24 mouse cellular contexts compared by ENCODE assay signal in genomic region chr16:48409580-48409979, GRCm38 (mm10). TPM values are rescaled to one million over a fixed set of nuclear protein-coding genes. Genes with fewer than 3 reads are reported as not detected.
DNase-seq lines count a peak whose midpoint lies in the region; ATAC-seq and TF ChIP-seq lines count a peak whose summit lies in the region.
"Had no signal": no experiment of that assay in that cellular context is flagged by ENCODE, and none has a peak within 500 bp of the region (broad histone marks: within the 10 kb centered on the region; RNA-seq: fewer than 3 reads in every experiment).

No protein-coding gene starts in this region.

- no peaks in the 10 kb centered on the region for H3K9me3 ChIP-seq in kidney, embryonic 15.5 days (replicated peaks)
- H3K9me3 ChIP-seq in forebrain, embryonic 10.5 days, result no peaks in the 10 kb centered on the region
- H3K9me3 ChIP-seq in liver, postnatal 0 days (ENCODE audit: low read length), result no peaks in the 10 kb centered on the region
- H3K9me3 ChIP-seq: embryonic facial prominence, embryonic 10.5 days; hindbrain, embryonic 12.5 days; limb, embryonic 12.5 days; megakaryocyte, embryonic 14.5 days; neural tube, embryonic 12.5 days had no signal

- H3K9ac ChIP-seq in kidney, embryonic 15.5 days, result no peak overlapping the region
- H3K9ac ChIP-seq in liver, postnatal 0 days (replicated peaks), result no peak overlapping the region
- H3K9ac ChIP-seq: forebrain, postnatal 0 days; hindbrain, embryonic 12.5 days; limb, embryonic 12.5 days; liver, embryonic 14.5 days; neural tube, embryonic 12.5 days had no signal

- H3K27me3 ChIP-seq in kidney, embryonic 15.5 days, result no peaks in the 10 kb centered on the region
- no peaks in the 10 kb centered on the region for H3K27me3 ChIP-seq in forebrain, embryonic 10.5 days (ENCODE audit: poor library complexity, severe bottlenecking)
- no peaks in the 10 kb centered on the region for H3K27me3 ChIP-seq in liver, postnatal 0 days (ENCODE audit: insufficient read depth, low read length)
- H3K27me3 ChIP-seq: hindbrain, embryonic 12.5 days; limb, embryonic 12.5 days; megakaryocyte, embryonic 14.5 days; neural tube, embryonic 12.5 days had no signal

- DNase-seq in kidney, postnatal 36 days, result no peak
- peak; percentile 37 for DNase-seq in adrenal gland, adult 2 months
- peak; percentile 25 to 36 for DNase-seq in adrenal gland, postnatal 36 days
- peak; percentile 49 to 57 for DNase-seq in kidney, postnatal 4 days
- no peak for DNase-seq in forebrain, embryonic 10.5 days (ENCODE audit: extremely low spot score, low spot score)
- no peak for DNase-seq in liver, postnatal 0 days
- DNase-seq in left cerebral cortex, adult 18-20 months (ENCODE audit: low spot score in 2 of 2), result no peak
- DNase-seq: B cell, adult 2 months; cerebellum, adult 9-11 months; forebrain, postnatal 0 days; thymus, adult 18-20 months had no signal

- TF ChIP-seq EP300 in liver, postnatal 0 days (IDR thresholded peaks at IDR 0.05; ENCODE audit: low read depth), result no peak

- TF ChIP-seq CTCF in liver, postnatal 0 days (IDR thresholded peaks at IDR 0.05; ENCODE audit: low read depth), result no peak

- H3K36me3 ChIP-seq in kidney, embryonic 15.5 days, result no peaks in the 10 kb centered on the region
- no peaks in the 10 kb centered on the region for H3K36me3 ChIP-seq in forebrain, embryonic 10.5 days (replicated peaks)
- H3K36me3 ChIP-seq in liver, postnatal 0 days (replicated peaks; ENCODE audit: insufficient read depth, low read length), result no peaks in the 10 kb centered on the region
- H3K36me3 ChIP-seq: embryonic facial prominence, embryonic 10.5 days; hindbrain, embryonic 12.5 days; limb, embryonic 12.5 days; neural tube, embryonic 12.5 days had no signal

- peak; percentile 44; the same call in 1 of the 2 replicates for ATAC-seq in kidney, embryonic 15.5 days (replicated peaks; ENCODE audit: low FRiP score)
- ATAC-seq in liver, postnatal 0 days, result no peak
- ATAC-seq: forebrain, postnatal 0 days had no signal

- 21% methylated on average over 7 of the region's 7 CpGs for WGBS in kidney, embryonic 15.5 days
- WGBS in forebrain, embryonic 10.5 days, result 77% methylated on average over 7 of the region's 7 CpGs
- 61% methylated on average over 7 of the region's 7 CpGs for WGBS in liver, postnatal 0 days (ENCODE audit: insufficient replicate concordance)

- H3K27ac ChIP-seq in kidney, embryonic 15.5 days, result no peak overlapping the region
- H3K27ac ChIP-seq in forebrain, embryonic 10.5 days, result no peak overlapping the region
- no peak overlapping the region for H3K27ac ChIP-seq in liver, postnatal 0 days (ENCODE audit: low read depth)
- H3K27ac ChIP-seq: embryonic facial prominence, embryonic 10.5 days; hindbrain, embryonic 12.5 days; limb, embryonic 12.5 days; liver, embryonic 14.5 days; neural tube, embryonic 12.5 days had no signal

- H3K4me3 ChIP-seq in kidney, embryonic 15.5 days (replicated peaks), result no peak overlapping the region
- H3K4me3 ChIP-seq in forebrain, embryonic 10.5 days, result no peak overlapping the region
- no peak overlapping the region for H3K4me3 ChIP-seq in liver, postnatal 0 days (ENCODE audit: low read depth, low read length)
- H3K4me3 ChIP-seq: embryonic facial prominence, embryonic 10.5 days; erythroblast, embryonic 14.5 days; hindbrain, embryonic 12.5 days; limb, embryonic 12.5 days; megakaryocyte, embryonic 14.5 days; neural tube, embryonic 12.5 days had no signal

- H3K4me1 ChIP-seq in kidney, embryonic 15.5 days, result peaks cover 18% of the 10 kb centered on the region; the same call in 1 of the 2 replicates
- no peaks in the 10 kb centered on the region for H3K4me1 ChIP-seq in forebrain, embryonic 10.5 days
- no peaks in the 10 kb centered on the region for H3K4me1 ChIP-seq in liver, postnatal 0 days (ENCODE audit: insufficient read depth)
- H3K4me1 ChIP-seq: embryonic facial prominence, embryonic 10.5 days; megakaryocyte, embryonic 14.5 days; neural tube, embryonic 12.5 days had no signal

- H3K4me2 ChIP-seq in kidney, embryonic 15.5 days, result peak overlapping the region; percentile 46
- H3K4me2 ChIP-seq in liver, postnatal 0 days (ENCODE audit: low read depth, low read length), result no peak overlapping the region
- H3K4me2 ChIP-seq: hindbrain, embryonic 12.5 days; limb, embryonic 12.5 days; neural tube, embryonic 12.5 days had no signal

RNA-seq across cellular contexts. Expression of gene Gm5485, which starts 2.6 kb away (rescaled TPM):
- not detected in 2 replicates for polyA plus RNA-seq in kidney, embryonic 15.5 days (2015; fragmentation: Nextera tagmentation; extraction: Ambion mirVana)
- not detected for total RNA-seq in adrenal gland, adult 2 months (2021)
- not detected in 2 replicates for polyA plus RNA-seq in adrenal gland, adult 2 months (2012; rRNA removed)
- not detected for total RNA-seq in adrenal gland, postnatal 36 days (2021)
- not detected in 2 replicates for polyA plus RNA-seq in forebrain, embryonic 10.5 days (2016; fragmentation: Nextera tagmentation; extraction: Ambion mirVana)
- polyA plus RNA-seq in liver, postnatal 0 days (2015; fragmentation: Nextera tagmentation; extraction: Ambion mirVana), result not detected in 2 replicates
- not detected for total RNA-seq in left cerebral cortex, adult 18-20 months (2021)
- total RNA-seq: forebrain, postnatal 0 days; gastrocnemius, adult 8-10 months; heart, adult 8-10 months; midbrain, postnatal 0 days had no signal
- polyA plus RNA-seq: embryonic facial prominence, embryonic 10.5 days; erythroblast, embryonic 14.5 days; forebrain, postnatal 0 days; heart, postnatal 0 days; hindbrain, embryonic 12.5 days; limb, embryonic 12.5 days; liver, embryonic 14.5 days; midbrain, postnatal 0 days; neural tube, embryonic 12.5 days; urinary bladder, adult 2 months had no signal

RNA-seq across cellular contexts. Expression of gene Morc1, which starts 21.5 kb away (rescaled TPM):
- polyA plus RNA-seq in kidney, embryonic 15.5 days (2015; fragmentation: Nextera tagmentation; extraction: Ambion mirVana), result not detected in 2 replicates
- not detected for total RNA-seq in adrenal gland, adult 2 months (2021)
- polyA plus RNA-seq in adrenal gland, adult 2 months (2012; rRNA removed), result not detected in 2 replicates
- total RNA-seq in adrenal gland, postnatal 36 days (2021), result not detected
- not detected in 2 replicates for polyA plus RNA-seq in forebrain, embryonic 10.5 days (2016; fragmentation: Nextera tagmentation; extraction: Ambion mirVana)
- not detected in 2 replicates for polyA plus RNA-seq in liver, postnatal 0 days (2015; fragmentation: Nextera tagmentation; extraction: Ambion mirVana)
- not detected for total RNA-seq in left cerebral cortex, adult 18-20 months (2021)
- total RNA-seq: forebrain, postnatal 0 days; gastrocnemius, adult 8-10 months; heart, adult 8-10 months had no signal
- polyA plus RNA-seq: embryonic facial prominence, embryonic 10.5 days; erythroblast, embryonic 14.5 days; hindbrain, embryonic 12.5 days; liver, embryonic 14.5 days had no signal

Comparison
In these comparisons a context has a peak if more than half of its experiments do, and no peak if none do; other contexts are left out.
1. DNase-seq: peak in adrenal gland, adult 2 months (single experiment), adrenal gland, postnatal 36 days (2 of 2) and kidney, postnatal 4 days (2 of 2); none in kidney, postnatal 36 days (0 of 2), forebrain, embryonic 10.5 days (single experiment), liver, postnatal 0 days (single experiment) and left cerebral cortex, adult 18-20 months (0 of 2).